Mouse (Mus musculus): Measurements from ENCODE around the gene Auts2. TPM values are rescaled to one million over a fixed set of nuclear protein-coding genes. Genes with fewer than 3 reads are reported as not detected.
A peak's percentile ranks its signal among the peaks of the same experiment; 100 is the strongest.

The Auts2 gene
- total and polyA plus RNA-seq, 2 experiments from 2014 or later = 35.2 to 57.5 TPM

GRCm38 (mm10) chr5:131526666-131527065 lies 1016.5 kb downstream of the Auts2 start:
- Histone ChIP-seq H3K9me3 (ENCODE audit: low read length) (no peaks in the 10 kb centered on the region), H3K9ac (replicated peaks; ENCODE audit: low read length, poor library complexity, severe bottlenecking) (no peak overlapping the region), H3K27me3 (ENCODE audit: insufficient read depth, low read length) (no peaks in the 10 kb centered on the region), H3K4me3 (ENCODE audit: low read depth, low read length) (no peak overlapping the region), H3K4me2 (ENCODE audit: low read depth, low read length, poor library complexity, severe bottlenecking) (no peak overlapping the region), H3K4me1 (ENCODE audit: insufficient read depth, low read length) (peaks cover 10% of the 10 kb centered on the region; the same call in 1 of the 2 replicates), H3K36me3 (ENCODE audit: insufficient read depth, low read length) (no peaks in the 10 kb centered on the region), H3K27ac (ENCODE audit: low read depth, low read length) (no peak overlapping the region)
- DNase-seq (ENCODE audit: low spot score) (no peak), ATAC-seq (ENCODE audit: low FRiP score) (no peak)
- no peak for TF ChIP-seq CTCF (IDR thresholded peaks at IDR 0.05)
- WGBS = 41% methylated on average over 3 of the region's 3 CpGs

- H3K36me3 ChIP-seq (ENCODE audit: insufficient read depth, low read length) = no peaks in the 10 kb centered on the region
- DNase-seq (ENCODE audit: low spot score) (no peak), ATAC-seq (ENCODE audit: low FRiP score) (no peak)
- 79% methylated on average over 12 of the region's 12 CpGs for WGBS
- H3K27me3 ChIP-seq (ENCODE audit: insufficient read depth, low read length) = no peaks in the 10 kb centered on the region
- no peak overlapping the region for H3K9ac ChIP-seq (replicated peaks; ENCODE audit: low read length, poor library complexity, severe bottlenecking)
- H3K4me3 ChIP-seq (ENCODE audit: low read depth, low read length) = no peak overlapping the region
- no peaks in the 10 kb centered on the region for H3K9me3 ChIP-seq (ENCODE audit: low read length)
- H3K4me2 ChIP-seq (ENCODE audit: low read depth, low read length, poor library complexity, severe bottlenecking) = no peak overlapping the region
- H3K27ac ChIP-seq (ENCODE audit: low read depth, low read length) = no peak overlapping the region
- TF ChIP-seq CTCF (IDR thresholded peaks at IDR 0.05) = no peak
- H3K4me1 ChIP-seq (ENCODE audit: insufficient read depth, low read length) = peaks cover 5% of the 10 kb centered on the region; the same call in 1 of the 2 replicates
These were observed 1018.2 kb downstream of the Auts2 start for GRCm38 (mm10) chr5:131524900-131525465.

DNA sequence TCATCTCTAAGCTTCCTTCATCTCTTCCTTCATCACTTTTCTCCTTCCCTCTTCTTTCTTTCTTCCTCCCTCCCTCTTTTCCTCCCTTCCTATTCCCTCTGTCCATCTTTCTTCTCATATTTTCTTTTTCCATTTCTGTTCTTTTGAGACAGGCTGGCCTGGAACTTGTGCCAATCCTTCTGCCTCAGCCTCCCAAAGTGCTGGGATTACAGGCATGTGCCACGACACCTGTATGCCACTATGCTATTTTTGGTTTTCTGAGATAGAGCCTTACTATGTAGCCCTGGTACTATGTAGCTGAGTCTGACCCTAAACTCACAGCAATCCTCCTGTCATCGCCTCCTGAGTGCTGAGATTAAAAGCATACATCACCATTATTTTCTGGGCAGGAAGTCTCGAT lies 1023.6 kb downstream of the Auts2 start:
- Histone ChIP-seq H3K36me3 (ENCODE audit: insufficient read depth, low read length) (no peaks in the 10 kb centered on the region), H3K4me3 (ENCODE audit: low read depth, low read length) (no peak overlapping the region), H3K9me3 (ENCODE audit: low read length) (no peaks in the 10 kb centered on the region), H3K4me2 (ENCODE audit: low read depth, low read length, poor library complexity, severe bottlenecking) (no peak overlapping the region), H3K4me1 (ENCODE audit: insufficient read depth, low read length) (peaks cover 6% of the 10 kb centered on the region; the same call in 1 of the 2 replicates), H3K9ac (replicated peaks; ENCODE audit: low read length, poor library complexity, severe bottlenecking) (no peak overlapping the region), H3K27ac (ENCODE audit: low read depth, low read length) (no peak overlapping the region), H3K27me3 (ENCODE audit: insufficient read depth, low read length) (no peaks in the 10 kb centered on the region)
- 94% methylated on average over 3 of the region's 3 CpGs for WGBS
- no peak for TF ChIP-seq CTCF (IDR thresholded peaks at IDR 0.05)
- DNase-seq (ENCODE audit: low spot score) = no peak
- ATAC-seq (ENCODE audit: low FRiP score) = no peak

GRCm38 (mm10) chr5:131517677-131518076 lies 1025.5 kb downstream of the Auts2 start:
- peaks cover 6% of the 10 kb centered on the region; the same call in 1 of the 2 replicates for H3K4me1 ChIP-seq (ENCODE audit: insufficient read depth, low read length)

GRCm38 (mm10) chr5:131515707-131516407 lies 1027.3 kb downstream of the Auts2 start:
- Histone ChIP-seq H3K9me3 (ENCODE audit: low read length) (no peaks in the 10 kb centered on the region), H3K27me3 (ENCODE audit: insufficient read depth, low read length) (no peaks in the 10 kb centered on the region), H3K4me3 (ENCODE audit: low read depth, low read length) (no peak overlapping the region), H3K27ac (ENCODE audit: low read depth, low read length) (no peak overlapping the region), H3K4me1 (ENCODE audit: insufficient read depth, low read length) (peaks cover 6% of the 10 kb centered on the region; the same call in 1 of the 2 replicates), H3K4me2 (ENCODE audit: low read depth, low read length, poor library complexity, severe bottlenecking) (no peak overlapping the region), H3K36me3 (ENCODE audit: insufficient read depth, low read length) (no peaks in the 10 kb centered on the region), H3K9ac (replicated peaks; ENCODE audit: low read length, poor library complexity, severe bottlenecking) (no peak overlapping the region)
- DNase-seq (ENCODE audit: low spot score) (peak; percentile 44), ATAC-seq (ENCODE audit: low FRiP score) (no peak)
- WGBS = 23% methylated on average over 14 of the region's 14 CpGs
- TF ChIP-seq CTCF (IDR thresholded peaks at IDR 0.05) = no peak

More at GRCm38 (mm10) chr5:131517677-131518076, 1025.5 kb downstream of the Auts2 start:
- H3K9ac ChIP-seq (replicated peaks; ENCODE audit: low read length, poor library complexity, severe bottlenecking) = no peak overlapping the region
- no peaks in the 10 kb centered on the region for H3K36me3 ChIP-seq (ENCODE audit: insufficient read depth, low read length)
- DNase-seq (ENCODE audit: low spot score) (no peak), ATAC-seq (ENCODE audit: low FRiP score) (no peak)
- no peaks in the 10 kb centered on the region for H3K27me3 ChIP-seq (ENCODE audit: insufficient read depth, low read length)
- H3K27ac ChIP-seq (ENCODE audit: low read depth, low read length) = no peak overlapping the region
- no peak for TF ChIP-seq CTCF (IDR thresholded peaks at IDR 0.05)
- H3K4me3 ChIP-seq (ENCODE audit: low read depth, low read length) = no peak overlapping the region
- WGBS = 54% methylated on average over 4 of the region's 4 CpGs
- H3K4me2 ChIP-seq (ENCODE audit: low read depth, low read length, poor library complexity, severe bottlenecking) = no peak overlapping the region
- no peaks in the 10 kb centered on the region for H3K9me3 ChIP-seq (ENCODE audit: low read length)

- Histone ChIP-seq H3K27me3 (ENCODE audit: insufficient read depth, low read length) (no peaks in the 10 kb centered on the region), H3K27ac (ENCODE audit: low read depth, low read length) (no peak overlapping the region), H3K36me3 (ENCODE audit: insufficient read depth, low read length) (no peaks in the 10 kb centered on the region), H3K9me3 (ENCODE audit: low read length) (no peaks in the 10 kb centered on the region), H3K4me2 (ENCODE audit: low read depth, low read length, poor library complexity, severe bottlenecking) (no peak overlapping the region), H3K4me1 (ENCODE audit: insufficient read depth, low read length) (peaks cover 6% of the 10 kb centered on the region; the same call in 1 of the 2 replicates), H3K4me3 (ENCODE audit: low read depth, low read length) (no peak overlapping the region), H3K9ac (replicated peaks; ENCODE audit: low read length, poor library complexity, severe bottlenecking) (no peak overlapping the region)
- TF ChIP-seq CTCF (IDR thresholded peaks at IDR 0.05) = no peak
- ATAC-seq (ENCODE audit: low FRiP score) (no peak), DNase-seq (ENCODE audit: low spot score) (no peak)
- WGBS = 38% methylated on average over 3 of the region's 3 CpGs
These were observed 1029.4 kb downstream of the Auts2 start for GRCm38 (mm10) chr5:131513753-131514152.

Data from midbrain, postnatal 0 days (tissue).